Mouse (Mus musculus) regulatory T cell (primary cell): ENCODE data around the gene Bhlhe40.

Experiments used
- in situ Hi-C: fragments of 300-600 bp; cut with MboI, MseI; formaldehyde crosslinking; loops from one replicate; pipeline ENCODE4 v1.15.1; 2025; ENCODE audit warnings: high pct_unique_total_duplicates

Bhlhe40 gene

DNA sequence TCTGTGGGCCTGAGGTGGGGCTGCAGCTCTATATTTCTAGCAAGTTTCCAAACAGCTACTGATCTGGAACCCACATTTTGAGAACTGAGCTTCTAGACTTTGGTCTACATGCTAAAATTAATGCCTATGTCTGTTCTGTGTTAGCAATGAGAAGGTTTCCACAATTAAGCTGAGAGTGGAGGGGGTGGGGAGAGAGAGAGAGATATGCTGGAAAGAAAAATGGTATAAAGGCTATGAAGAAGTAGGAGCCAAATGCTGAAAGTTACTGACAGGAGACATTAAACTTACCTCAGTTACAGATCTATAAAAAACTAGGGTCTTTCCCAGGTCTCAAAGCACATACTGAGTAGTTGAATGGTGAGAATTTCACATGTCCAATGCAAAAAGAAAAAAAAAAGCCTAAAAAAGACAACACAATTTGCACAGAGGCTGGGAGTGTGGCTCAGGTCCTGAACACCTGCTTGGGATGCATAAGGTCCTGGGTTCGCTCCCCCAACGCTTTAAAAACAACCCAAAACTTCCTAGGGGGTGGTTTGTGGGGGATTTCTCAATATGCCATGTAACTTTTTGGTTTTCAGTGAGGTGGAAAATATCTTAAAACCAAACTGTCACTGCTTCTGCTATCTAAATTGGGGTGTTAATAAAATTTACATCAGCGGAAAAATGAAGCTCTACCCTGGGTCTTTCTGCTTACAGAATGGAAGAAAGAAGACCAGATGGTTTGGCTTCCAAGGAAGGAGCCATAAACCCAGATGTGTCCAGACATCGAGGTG lies 50.9 kb downstream of the Bhlhe40 start:
- in situ Hi-C loops: no loop called here

DNA sequence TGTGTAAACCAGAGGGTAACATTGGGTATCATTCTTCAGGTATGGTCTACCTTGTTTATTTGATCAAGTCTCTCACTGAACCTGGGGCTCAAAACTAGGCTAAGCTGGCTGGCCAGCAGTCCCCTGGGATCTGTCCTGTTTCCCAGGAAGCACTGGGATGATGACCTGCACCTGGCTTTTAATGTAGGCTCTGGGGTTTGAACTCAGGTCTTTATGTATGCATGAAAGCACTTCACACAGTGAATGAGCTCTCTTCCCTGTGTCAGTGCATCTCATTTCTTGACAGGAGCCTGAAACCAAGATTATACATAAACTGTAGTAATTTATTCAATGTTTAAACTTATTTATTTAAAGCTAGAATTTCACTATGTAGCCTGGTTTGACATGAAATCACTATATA lies 51.7 kb downstream of the Bhlhe40 start:
- in situ Hi-C loops: no loop called here

DNA sequence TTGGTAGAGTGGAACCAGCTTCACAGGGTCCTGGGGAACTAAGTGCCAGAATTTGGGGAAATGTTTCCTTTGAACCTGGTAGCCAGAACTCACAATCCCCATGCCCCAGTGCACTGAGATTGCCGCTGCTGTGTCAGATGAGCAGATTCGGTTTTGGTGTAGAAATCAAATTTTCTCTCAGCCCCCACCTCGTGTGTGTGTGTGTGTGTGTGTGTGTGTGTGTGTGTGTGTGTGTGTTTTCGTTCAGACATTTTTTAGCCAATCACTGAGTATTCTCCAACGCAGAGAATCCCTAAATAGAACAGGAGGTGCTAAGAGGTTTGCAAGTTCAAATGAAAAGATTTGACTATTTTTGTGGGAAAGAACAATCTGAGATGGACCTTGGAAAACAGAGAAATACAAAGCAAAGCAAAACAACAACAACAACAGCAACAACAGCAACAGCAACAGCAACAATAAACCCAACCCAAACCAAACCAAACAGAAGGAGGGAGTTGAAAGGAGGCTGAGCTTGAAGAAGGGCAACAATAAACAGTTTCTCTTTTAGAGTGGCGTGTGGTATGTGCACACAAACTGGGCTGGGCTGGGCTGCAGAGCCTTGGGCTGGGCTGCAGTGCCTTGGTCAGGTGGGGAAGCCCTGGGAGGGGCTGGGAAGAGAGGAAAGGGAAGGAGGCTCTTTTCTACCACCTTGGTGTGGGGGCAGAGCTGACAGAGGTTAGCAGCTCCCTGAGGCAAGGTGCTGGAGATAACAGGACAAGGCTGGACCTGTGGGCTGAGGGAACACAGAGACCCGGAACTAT lies 52.9 kb downstream of the Bhlhe40 start:
- in situ Hi-C loops: no loop called here
